Mouse (Mus musculus) gastrocnemius, adult 8-10 months (tissue): ENCODE data around the gene Sgce. TPM values are rescaled to one million over a fixed set of nuclear protein-coding genes. Genes with fewer than 3 reads are reported as not detected.

Source experiments
- DNase-seq, 2 experiments: peaks; one replicate each; pipeline ENCODE4 v3.0.0; 2022; ENCODE audit warnings: low spot score in 2 of 2
- total RNA-seq, 4 experiments: library from RNA; stranded (reverse); gene quantifications; 2 replicates each; pipeline ENCODE4 v1.2.4; 2022

The Sgce gene
- total RNA-seq, 4 experiments from 2014 or later, result 5.1 to 8.5 (median 6.9) TPM

DNA sequence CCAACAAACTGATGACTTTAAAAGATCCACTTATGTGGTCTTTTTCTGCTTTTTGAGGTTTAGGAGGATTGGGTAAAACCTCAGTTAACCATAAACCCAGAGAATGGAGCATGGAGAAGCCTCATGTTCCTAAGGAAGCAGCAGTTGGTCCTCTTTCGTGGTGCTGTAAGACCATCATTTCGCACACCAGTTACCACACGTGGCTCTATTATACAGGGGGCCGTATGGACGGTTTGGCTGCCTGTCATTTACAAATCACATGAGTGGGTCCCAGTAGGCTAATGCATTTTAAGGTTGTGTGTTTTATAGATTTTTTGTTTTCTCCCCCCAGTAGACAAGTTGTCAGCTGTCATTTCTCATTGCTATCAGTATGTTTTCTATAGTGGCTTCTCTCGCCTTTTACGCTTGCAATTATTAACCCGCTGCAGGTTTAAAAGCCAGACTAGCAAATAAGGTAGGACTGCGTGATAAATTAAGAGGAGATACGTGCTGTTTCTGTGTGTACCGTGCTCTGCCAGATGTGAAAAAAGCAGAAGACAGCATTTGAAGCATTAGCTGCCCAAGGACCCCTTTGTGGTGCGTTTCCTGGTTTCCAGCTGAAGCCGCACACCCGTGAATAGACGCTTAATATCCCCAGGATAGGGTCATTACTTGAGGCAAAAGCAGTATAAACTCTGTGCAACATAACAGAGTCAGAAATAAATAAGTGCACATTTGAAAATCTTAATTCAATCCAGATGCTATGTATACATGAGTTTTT, 22.8 kb downstream of the Sgce start:
- DNase-seq, result no peak

- no peak for DNase-seq
These were observed 24.3 kb downstream of the Sgce start for GRCm38 (mm10) chr6:4722739-4723138.

DNA sequence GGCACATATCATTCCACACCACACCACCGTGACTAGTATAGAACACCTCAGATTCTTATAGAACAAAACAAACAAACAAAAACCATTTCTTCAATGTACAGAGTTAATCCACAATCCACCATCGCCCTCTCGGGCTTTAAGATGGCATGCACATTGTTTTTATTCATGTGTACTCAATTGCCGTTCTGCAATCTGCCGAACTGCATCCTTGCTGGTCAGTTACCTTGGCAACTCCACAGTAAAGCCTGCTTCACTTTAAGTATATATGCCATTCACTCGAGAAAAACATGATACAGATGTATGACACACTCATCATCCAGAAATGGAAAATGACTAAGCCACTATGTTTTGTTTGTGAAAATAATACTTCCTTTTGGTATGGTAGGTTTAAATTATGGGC, 24.9 kb downstream of the Sgce start:
- no peak for DNase-seq

- no peak for DNase-seq
These were observed 29.7 kb downstream of the Sgce start for GRCm38 (mm10) chr6:4717344-4717743.

DNA sequence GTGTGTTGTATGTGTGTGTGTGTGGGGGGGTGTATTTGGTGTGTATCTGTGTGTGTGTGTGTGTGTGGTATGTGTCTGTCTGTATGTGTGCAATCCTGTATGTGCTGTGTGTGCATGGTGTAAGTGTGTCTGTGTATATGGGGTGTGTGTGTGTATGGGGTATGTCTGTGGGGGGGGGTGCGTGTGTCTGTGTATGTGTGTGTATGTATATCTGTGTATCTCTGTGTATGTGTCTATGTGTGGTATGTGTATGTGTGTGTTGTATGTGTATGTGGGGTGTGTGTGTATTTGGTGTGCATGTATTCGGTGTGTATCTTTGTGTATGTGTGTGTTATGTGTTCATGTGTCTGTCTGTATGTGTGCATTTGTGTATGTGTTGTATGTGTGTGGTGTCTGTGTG, 30.8 kb downstream of the Sgce start:
- no peak for DNase-seq

- peak; percentile 8 to 41 for DNase-seq
These were observed 38.0 kb downstream of the Sgce start for GRCm38 (mm10) chr6:4708971-4709370.

- no peak for DNase-seq
These were observed 40.6 kb downstream of the Sgce start for GRCm38 (mm10) chr6:4706415-4706814.

DNA sequence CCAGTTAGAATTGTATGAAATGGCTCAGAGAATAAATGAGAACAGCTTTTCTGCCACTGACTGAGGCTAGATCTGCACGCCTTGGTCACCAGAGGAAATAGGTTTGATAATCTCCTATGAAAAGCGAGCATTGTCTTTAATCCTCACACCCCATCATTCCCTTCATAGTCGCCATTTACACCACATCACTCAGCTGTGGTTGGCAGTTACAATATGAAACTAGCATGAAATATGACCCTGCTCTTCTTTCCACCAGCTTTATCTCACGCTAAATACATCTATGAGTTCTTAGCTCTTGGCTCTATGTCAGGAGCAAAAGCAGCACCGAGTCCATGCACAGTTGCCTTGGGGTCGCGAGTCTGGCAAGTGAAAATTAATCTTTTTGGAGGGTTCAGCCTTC, 43.1 kb downstream of the Sgce start:
- DNase-seq, result no peak

- peak in 1 of 2 experiments; percentile 34 for DNase-seq
These were observed 45.4 kb downstream of the Sgce start for GRCm38 (mm10) chr6:4701641-4702040.

- DNase-seq, result no peak
These were observed 51.2 kb downstream of the Sgce start for GRCm38 (mm10) chr6:4695778-4696177.

- DNase-seq, result no peak
These were observed 52.3 kb downstream of the Sgce start for GRCm38 (mm10) chr6:4694672-4695231.

DNA sequence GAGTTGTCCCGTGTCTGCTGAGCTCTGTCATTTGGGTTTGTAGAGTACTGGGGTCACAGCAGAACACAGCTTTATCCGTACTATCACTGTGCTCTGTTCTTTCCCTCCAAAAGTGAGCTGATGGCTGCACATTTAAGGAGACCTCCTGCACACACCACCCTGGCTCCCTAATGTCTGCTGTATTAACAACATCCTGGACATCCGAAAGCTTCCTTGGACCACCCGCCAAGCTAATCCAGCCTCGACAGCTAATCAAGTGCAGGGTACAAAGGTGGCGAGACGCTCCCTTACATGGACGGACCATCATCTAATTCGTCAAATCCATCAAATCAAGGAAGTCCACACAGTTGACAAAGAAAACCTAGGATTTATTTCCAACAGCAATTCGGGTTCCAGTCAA, 53.5 kb downstream of the Sgce start:
- no peak for DNase-seq

DNA sequence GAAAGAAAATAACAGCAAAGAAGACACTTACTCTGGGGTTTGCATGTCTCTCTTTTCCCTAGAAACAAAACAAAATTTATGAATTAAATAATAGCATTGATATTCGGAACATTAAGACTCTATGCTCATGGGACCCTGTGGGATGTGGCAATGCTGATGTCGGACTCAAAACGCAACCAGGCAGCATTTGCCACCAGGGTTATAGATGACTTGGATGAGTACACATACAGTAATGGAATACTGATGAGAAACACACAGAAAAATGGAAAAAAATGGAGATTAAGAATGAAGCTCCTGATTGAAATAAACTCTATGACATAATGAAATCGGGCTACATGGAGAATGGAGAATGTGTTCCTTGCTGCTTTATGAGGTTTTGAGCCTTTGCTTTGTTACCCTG, 56.6 kb downstream of the Sgce start:
- no peak for DNase-seq

GRCm38 (mm10) chr6:4684706-4685340, 62.2 kb downstream of the Sgce start:
- no peak for DNase-seq

- DNase-seq, result no peak
These were observed 66.4 kb downstream of the Sgce start for GRCm38 (mm10) chr6:4680576-4680975.

DNA sequence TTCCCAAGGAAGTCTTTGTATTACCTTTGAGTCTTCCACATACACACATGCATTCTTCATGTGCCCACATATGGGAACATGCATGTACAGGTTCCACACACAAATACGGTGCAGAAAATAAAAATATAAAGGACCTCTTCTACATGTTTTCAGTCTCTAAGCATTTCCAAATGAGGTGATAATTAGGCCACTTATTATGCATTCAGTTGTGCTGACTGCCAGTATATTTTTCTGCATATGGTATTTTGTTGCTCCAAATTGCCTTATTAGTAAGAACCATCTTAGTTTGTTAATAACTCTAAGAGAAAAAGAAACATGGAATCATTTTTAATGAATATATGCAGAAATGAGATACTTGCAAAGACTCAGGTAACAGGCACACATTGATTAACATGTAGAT, 67.0 kb downstream of the Sgce start:
- no peak for DNase-seq

DNA sequence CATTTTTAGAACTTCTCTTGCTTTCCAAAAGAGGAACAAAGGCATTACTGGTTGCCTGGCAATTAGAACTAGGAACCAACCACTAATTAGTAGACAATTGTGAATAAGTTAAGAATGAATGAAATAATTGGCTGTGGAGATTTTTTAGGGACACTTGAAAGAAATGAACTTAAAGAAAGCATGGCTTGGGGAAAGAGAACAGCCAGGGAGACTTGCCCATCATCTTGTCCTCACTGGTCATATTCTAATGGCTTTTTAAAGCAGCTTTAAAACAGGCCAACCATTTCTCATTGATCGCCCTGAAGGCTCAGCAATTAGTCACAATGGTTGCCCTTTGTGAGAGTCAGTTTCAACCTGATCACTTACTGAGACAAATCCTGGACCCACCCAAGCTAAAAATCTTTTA, 69.6 kb downstream of the Sgce start:
- DNase-seq, result no peak

- DNase-seq, result no peak
These were observed 81.9 kb downstream of the Sgce start for GRCm38 (mm10) chr6:4665154-4665553.

DNA sequence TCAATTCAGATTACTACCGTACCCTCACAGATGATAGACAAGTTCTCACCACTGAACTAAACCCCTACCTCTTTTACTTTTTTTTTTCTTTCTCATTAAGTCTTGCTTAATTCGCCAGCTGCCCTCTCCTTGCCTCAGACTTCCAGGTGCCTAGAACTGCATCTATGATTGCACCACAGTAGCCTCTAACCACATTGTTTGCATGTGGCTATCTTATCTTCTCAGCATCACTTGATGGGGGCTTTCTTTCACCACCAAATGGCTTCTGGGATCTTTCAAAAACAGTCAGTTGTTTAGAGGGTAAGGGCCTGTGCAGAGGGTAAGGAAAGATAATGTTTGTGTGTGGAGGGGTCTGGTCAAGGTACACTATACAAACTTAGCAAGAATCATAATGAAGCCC, 82.7 kb downstream of the Sgce start:
- no peak for DNase-seq

GRCm38 (mm10) chr6:4663516-4663915, 83.5 kb downstream of the Sgce start:
- DNase-seq, result no peak

- no peak for DNase-seq
These were observed 88.1 kb downstream of the Sgce start for GRCm38 (mm10) chr6:4658861-4659260.

GRCm38 (mm10) chr6:4655924-4656323, 91.1 kb downstream of the Sgce start:
- no peak for DNase-seq

GRCm38 (mm10) chr6:4655466-4655865, 91.5 kb downstream of the Sgce start:
- no peak for DNase-seq
